27 mouse cellular contexts compared by ENCODE assay signal in genomic region chr19:4264171-4264780, GRCm38 (mm10). TPM values are rescaled to one million over a fixed set of nuclear protein-coding genes. Genes with fewer than 3 reads are reported as not detected.
DNase-seq lines count a peak whose midpoint lies in the region; TF ChIP-seq lines count a peak whose summit lies in the region.
"Had no signal": no experiment of that assay in that cellular context is flagged by ENCODE, and none has a peak within 500 bp of the region (broad histone marks: within the 10 kb centered on the region; RNA-seq: fewer than 3 reads in every experiment).

No protein-coding gene starts in this region.

- H3K4me3 ChIP-seq in E14TG2a.4 (replicated peaks; ENCODE audit: low read length) (peak overlapping the region; percentile 60), macrophage (ENCODE audit: inconsistent target) (no peak overlapping the region)
- H3K4me3 ChIP-seq: erythroblast, embryonic 14.5 days; forebrain, embryonic 13.5 days; heart, adult 2 months; heart, embryonic 12.5 days; hindbrain, embryonic 15.5 days had no signal

- peaks cover 22% of the 10 kb centered on the region for H3K79me2 ChIP-seq in macrophage (ENCODE audit: inconsistent target)

- peaks cover 53% of the 10 kb centered on the region for H3K27me3 ChIP-seq in E14TG2a.4 (ENCODE audit: insufficient read depth, low read length)
- H3K27me3 ChIP-seq: Patski had no signal

- H3K36me3 ChIP-seq in E14TG2a.4 (ENCODE audit: insufficient read depth, low read length) (no peaks in the 10 kb centered on the region), macrophage (ENCODE audit: inconsistent target) (peaks cover 22% of the 10 kb centered on the region; the same call in 1 of the 2 replicates)
- H3K36me3 ChIP-seq: G1E; heart, embryonic 12.5 days; hindbrain, embryonic 15.5 days had no signal

- 100% methylated on average over 6 of the region's 6 CpGs for WGBS in macrophage (ENCODE audit: missing documents)

- DNase-seq in adrenal gland, postnatal 14 days = peak; percentile 49
- DNase-seq in adrenal gland, postnatal 4 days (ENCODE audit: low spot score in 2 of 2) = no peak
- DNase-seq in adrenal gland, postnatal 25 days = peak; percentile 52
- DNase-seq in frontal cortex, postnatal 14 days (ENCODE audit: low spot score in 2 of 2) = no peak
- DNase-seq in cerebellum, adult 11-12 months = no peak
- no peak for DNase-seq in kidney, postnatal 25 days
- DNase-seq: cerebellum, adult 18-20 months; cerebellum, postnatal 36 days; heart, adult 2 months; heart, postnatal 36 days; kidney, adult 2 months had no signal

- H3K27ac ChIP-seq in macrophage = 0 out of 2 replicates have a peak overlapping the region, but pooled peaks have one; percentile 88
- H3K27ac ChIP-seq: forebrain, embryonic 13.5 days; heart, adult 2 months; hindbrain, embryonic 15.5 days had no signal

- no peaks in the 10 kb centered on the region for H3K9me3 ChIP-seq in E14TG2a.4 (ENCODE audit: low read length)
- H3K9me3 ChIP-seq: forebrain, embryonic 13.5 days; G1E; heart, embryonic 12.5 days; hindbrain, embryonic 15.5 days had no signal

- TF ChIP-seq CTCF in E14TG2a.4 (conservative IDR thresholded peaks at IDR 0.05; ENCODE audit: low read length) = no peak

- peaks cover 31% of the 10 kb centered on the region for H3K4me1 ChIP-seq in E14TG2a.4 (replicated peaks; ENCODE audit: low read depth, low read length)

RNA-seq across cellular contexts. Expression of gene Ssh3, which starts 4.7 kb away (rescaled TPM):
- total RNA-seq in adrenal gland, postnatal 14 days (2021) = 17.3 and 20.8 TPM in 2 replicates
- 10 to 100 TPM; 37.6 to 40.9 TPM for total RNA-seq in adrenal gland, postnatal 4 days (2021)
- total RNA-seq in adrenal gland, postnatal 25 days (2021) = 35.6 and 52.3 TPM in 2 replicates
- total RNA-seq in macrophage (2018; cell fraction: chromatin; rRNA removed) = 100 to 1,000 TPM; 162 to 687 (median 390) TPM
- 10 to 100 TPM; 40.4 to 92.6 (median 62.0) TPM for total RNA-seq in macrophage (2018; cell fraction: cytosol; rRNA removed)
- 100 to 1,000 TPM; 117 to 367 (median 243) TPM for total RNA-seq in macrophage (2018; cell fraction: nucleus; rRNA removed)
- 32.6 to 83.1 TPM (median 36.6 TPM) in 3 replicates for polyA plus RNA-seq in macrophage (2018)

RNA-seq across cellular contexts. Expression of gene Ankrd13d, which starts 18.7 kb away (rescaled TPM):
- 2.7 and 4.8 TPM in 2 replicates for total RNA-seq in adrenal gland, postnatal 14 days (2021)
- 1 to 10 TPM; 8.2 to 8.8 TPM for total RNA-seq in adrenal gland, postnatal 4 days (2021)
- 4.3 and 4.9 TPM in 2 replicates for total RNA-seq in adrenal gland, postnatal 25 days (2021)
- total RNA-seq in macrophage (2018; cell fraction: chromatin; rRNA removed) = 10 to 100 TPM in 24 of 26 experiments, 1 to 10 TPM in 2; 4.3 to 65.5 (median 36.8) TPM
- total RNA-seq in macrophage (2018; cell fraction: cytosol; rRNA removed) = 10 to 100 TPM in 2 of 26 experiments, 1 to 10 TPM in 24; 3.6 to 10.8 (median 7.2) TPM
- 10 to 100 TPM in 20 of 26 experiments, 1 to 10 TPM in 6; 5.6 to 36.3 (median 20.3) TPM for total RNA-seq in macrophage (2018; cell fraction: nucleus; rRNA removed)
- 3.2 to 8.1 TPM (median 5.6 TPM) in 3 replicates for polyA plus RNA-seq in macrophage (2018)

RNA-seq across cellular contexts. Expression of gene Pold4, which starts 32.6 kb away (rescaled TPM):
- total RNA-seq in adrenal gland, postnatal 14 days (2021) = 43.3 and 57.9 TPM in 2 replicates
- total RNA-seq in adrenal gland, postnatal 4 days (2021) = 10 to 100 TPM; 32.7 to 34.3 TPM
- total RNA-seq in adrenal gland, postnatal 25 days (2021) = 56.8 and 60.4 TPM in 2 replicates
- total RNA-seq in macrophage (2018; cell fraction: chromatin; rRNA removed) = 10 to 100 TPM in 6 of 26 experiments, 1 to 10 TPM in 20; 2.3 to 16.2 (median 6.8) TPM
- total RNA-seq in macrophage (2018; cell fraction: cytosol; rRNA removed) = 10 to 100 TPM; 32.6 to 53.1 (median 46.7) TPM
- total RNA-seq in macrophage (2018; cell fraction: nucleus; rRNA removed) = 10 to 100 TPM in 19 of 26 experiments, 1 to 10 TPM in 7; 4.9 to 32.7 (median 13.5) TPM
- polyA plus RNA-seq in macrophage (2018) = 33.8 to 76.3 TPM (median 47.8 TPM) in 3 replicates

RNA-seq across cellular contexts. Expression of gene Grk2, which starts 41.7 kb away (rescaled TPM):
- 45.2 and 74.4 TPM in 2 replicates for total RNA-seq in adrenal gland, postnatal 14 days (2021)
- 10 to 100 TPM; 54.6 to 57.8 TPM for total RNA-seq in adrenal gland, postnatal 4 days (2021)
- total RNA-seq in adrenal gland, postnatal 25 days (2021) = 45.8 and 59.4 TPM in 2 replicates
- 100 to 1,000 TPM in 22 of 26 experiments, 10 to 100 TPM in 4; 41.9 to 659 (median 281) TPM for total RNA-seq in macrophage (2018; cell fraction: chromatin; rRNA removed)
- total RNA-seq in macrophage (2018; cell fraction: cytosol; rRNA removed) = 100 to 1,000 TPM; 101 to 237 (median 164) TPM
- 100 to 1,000 TPM in 22 of 26 experiments, 10 to 100 TPM in 4; 56.2 to 342 (median 204) TPM for total RNA-seq in macrophage (2018; cell fraction: nucleus; rRNA removed)
- 131 to 143 TPM (median 139 TPM) in 3 replicates for polyA plus RNA-seq in macrophage (2018)

RNA-seq across cellular contexts. Expression of gene AC109138.7, which starts 50.1 kb away (rescaled TPM):
- not detected in 2 replicates for total RNA-seq in adrenal gland, postnatal 14 days (2021)
- total RNA-seq in adrenal gland, postnatal 4 days (2021) = not detected
- not detected in 2 replicates for total RNA-seq in adrenal gland, postnatal 25 days (2021)
- not detected for total RNA-seq in macrophage (2018; cell fraction: chromatin; rRNA removed)
- under 1 TPM in 1 of 26 experiments, not detected in 25; 0.74 TPM for total RNA-seq in macrophage (2018; cell fraction: cytosol; rRNA removed)
- not detected for total RNA-seq in macrophage (2018; cell fraction: nucleus; rRNA removed)
- not detected in 3 replicates for polyA plus RNA-seq in macrophage (2018)
- total RNA-seq: G1E; gastrocnemius, adult 8-10 months; gastrocnemius, postnatal 4 days; heart, adult 2 months; heart, postnatal 36 days had no signal
- polyA plus RNA-seq: activated CD4-positive, CD25-positive, alpha-beta regulatory T cell, adult 4 months; embryonic facial prominence, embryonic 14.5 days; erythroblast, embryonic 14.5 days; forebrain, embryonic 13.5 days; heart, adult 2 months; heart, embryonic 12.5 days; heart, embryonic 16.5 days; hindbrain, embryonic 11.5 days; hindbrain, embryonic 15.5 days; intestine, embryonic 16.5 days; kidney, embryonic 16.5 days had no signal

Comparison
In these comparisons a context has a peak if more than half of its experiments do, and no peak if none do; other contexts are left out.
1. DNase-seq: peak in adrenal gland, postnatal 14 days (single experiment) and adrenal gland, postnatal 25 days (single experiment); none in adrenal gland, postnatal 4 days (0 of 2), frontal cortex, postnatal 14 days (0 of 2), cerebellum, adult 11-12 months (single experiment) and kidney, postnatal 25 days (0 of 2).